Mouse (Mus musculus): ENCODE measurements at regions not wholly inside any gene's neighbourhood (a gene's known extent, or its start where the extent isn't known, plus 50 kb on each side); places are given as distances from the start of the nearest gene placed in this dataset.

DNA sequence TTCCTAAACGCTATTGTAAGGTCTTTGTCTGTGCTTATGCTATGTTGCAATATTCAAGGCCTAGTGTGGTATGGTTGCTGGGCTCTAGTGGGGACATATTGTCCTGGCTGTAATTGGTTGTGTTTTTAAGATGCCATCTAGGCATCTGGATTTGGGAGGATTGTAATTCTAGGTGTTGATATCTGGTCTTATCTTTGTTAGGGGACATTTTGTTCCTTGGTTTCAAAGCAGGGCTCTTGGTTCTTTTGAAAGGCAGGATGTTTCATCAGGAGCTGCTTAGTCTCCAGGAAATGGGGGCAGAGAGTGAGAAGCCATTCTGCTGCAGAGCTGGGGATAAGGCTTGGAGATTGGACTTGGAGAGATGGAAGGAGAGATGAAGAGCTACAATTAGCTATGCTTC is 194.7 kb upstream of the Usp24 start:
- H3K4me3 ChIP-seq: no peak overlapping the region
- no peak overlapping the region for H3K27ac ChIP-seq
- intact Hi-C loops (cut with DNase I): no loop called here
- DNase-seq: no peak
- no peak for TF ChIP-seq CTCF (IDR thresholded peaks at IDR 0.05)

GRCm38 (mm10) chr4:106123038-106123654 is 192.9 kb upstream of the Usp24 start:
- intact Hi-C loops (cut with DNase I): no loop called here
- TF ChIP-seq CTCF (IDR thresholded peaks at IDR 0.05): no peak
- peak; percentile 62 for DNase-seq
- Histone ChIP-seq H3K4me3 (no peak overlapping the region), H3K27ac (peak overlapping the region; percentile 41)

- Histone ChIP-seq H3K4me3 (no peak overlapping the region), H3K27ac (no peak overlapping the region)
- intact Hi-C loops (cut with DNase I): loop anchor here (1.0 kb wide), 1 partner anchor 97 kb away; no protein-coding TSS in a partner anchor
- no peak for DNase-seq
- TF ChIP-seq CTCF (IDR thresholded peaks at IDR 0.05): no peak
These were observed 188.8 kb upstream of the Usp24 start for GRCm38 (mm10) chr4:106127199-106127598.

DNA sequence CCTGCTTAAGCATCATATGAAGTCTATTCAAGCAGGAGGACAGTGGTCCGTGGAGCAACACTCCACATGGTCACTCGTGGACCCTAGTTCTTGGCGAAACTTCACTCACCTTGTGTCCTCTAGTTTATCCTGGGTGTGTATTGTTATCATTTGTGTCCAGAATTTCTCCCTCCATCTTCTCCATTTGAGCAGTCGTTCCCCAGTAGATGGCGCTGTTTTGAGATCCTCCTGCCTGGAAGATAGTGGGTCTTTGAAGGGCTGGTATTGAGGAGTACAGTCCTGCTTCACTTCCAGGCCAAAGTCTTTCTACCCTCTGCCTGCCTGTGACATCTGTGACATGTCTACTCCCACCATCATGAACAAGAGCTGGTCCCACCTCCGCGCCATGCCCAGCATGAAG is 188.4 kb upstream of the Usp24 start:
- intact Hi-C loops (cut with DNase I): loop anchor here (1.0 kb wide), 1 partner anchor 97 kb away; no protein-coding TSS in a partner anchor
- no peak overlapping the region for H3K27ac ChIP-seq
- DNase-seq: peak; percentile 54
- TF ChIP-seq CTCF (IDR thresholded peaks at IDR 0.05): peak; percentile 64
- no peak overlapping the region for H3K4me3 ChIP-seq

DNA sequence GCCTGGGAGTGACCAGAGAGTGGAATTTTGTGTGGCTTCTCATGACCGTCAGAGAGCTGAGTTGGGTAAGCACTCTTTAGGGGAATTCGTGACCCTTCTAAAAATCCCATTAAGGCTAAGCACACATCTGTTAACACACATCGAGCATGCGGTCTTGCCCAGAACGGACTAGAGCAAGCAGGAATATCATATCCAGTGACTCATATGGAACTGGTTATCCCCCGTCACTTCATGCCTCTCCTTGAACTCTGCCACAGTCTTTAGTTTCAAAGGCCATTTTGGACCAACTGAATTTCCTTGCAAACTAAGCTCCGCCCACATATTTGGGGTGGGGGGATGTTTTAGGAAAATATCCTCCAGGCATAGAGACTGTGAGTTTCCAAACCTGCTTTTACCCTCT is 186.7 kb upstream of the Usp24 start:
- no peak for DNase-seq
- intact Hi-C loops (cut with DNase I): no loop called here
- Histone ChIP-seq H3K27ac (no peak overlapping the region), H3K4me3 (no peak overlapping the region)
- no peak for TF ChIP-seq CTCF (IDR thresholded peaks at IDR 0.05)

DNA sequence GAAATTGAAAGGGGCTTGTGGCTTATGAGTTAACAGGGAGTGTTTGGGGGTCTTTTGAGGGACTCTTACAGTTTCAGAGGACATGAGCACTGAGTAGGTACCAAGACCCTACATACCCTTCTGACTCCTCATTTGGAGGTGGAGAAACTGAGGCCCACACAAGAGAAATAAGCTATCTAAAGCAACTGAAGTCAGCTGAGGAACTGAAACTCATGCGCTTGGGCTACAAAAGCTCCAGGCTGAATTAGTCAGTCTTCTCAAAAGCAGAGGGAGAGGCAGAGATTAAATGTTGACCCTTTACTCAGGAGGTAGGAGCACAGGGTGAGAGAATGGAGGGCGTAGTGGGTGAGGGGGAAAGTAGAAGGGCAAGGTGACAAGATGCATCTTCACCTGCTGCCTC is 186.2 kb upstream of the Usp24 start:
- no peak for TF ChIP-seq CTCF (IDR thresholded peaks at IDR 0.05)
- Histone ChIP-seq H3K27ac (no peak overlapping the region), H3K4me3 (no peak overlapping the region)
- intact Hi-C loops (cut with DNase I): no loop called here
- DNase-seq: no peak

GRCm38 (mm10) chr4:106133746-106134730 is 182.0 kb upstream of the Usp24 start:
- no peak for TF ChIP-seq CTCF (IDR thresholded peaks at IDR 0.05)
- no peak overlapping the region for H3K27ac ChIP-seq
- no peak overlapping the region for H3K4me3 ChIP-seq
- no peak for DNase-seq
- intact Hi-C loops (cut with DNase I): no loop called here

DNA sequence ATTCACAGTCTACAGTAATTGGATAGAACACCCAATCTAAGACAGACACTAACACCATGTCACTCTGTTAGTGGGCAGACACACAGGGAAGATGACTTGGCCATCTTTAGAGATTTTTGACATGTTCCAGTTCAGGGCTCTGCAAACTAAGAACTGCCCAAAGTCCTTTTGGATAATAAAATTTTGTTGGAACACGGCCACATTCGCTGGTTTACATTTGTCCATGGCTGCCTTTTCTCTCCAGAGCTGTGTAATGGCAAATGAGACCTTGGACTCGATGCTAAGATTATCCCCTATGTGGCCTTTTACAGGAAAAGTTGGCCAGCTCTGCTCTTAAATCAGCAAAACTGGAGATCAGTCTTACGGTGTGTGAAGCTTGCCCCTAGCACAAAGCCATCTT is 173.3 kb upstream of the Usp24 start:
- Histone ChIP-seq H3K27ac (no peak overlapping the region), H3K4me3 (no peak overlapping the region)
- no peak for DNase-seq
- intact Hi-C loops (cut with DNase I): no loop called here
- TF ChIP-seq CTCF (IDR thresholded peaks at IDR 0.05): no peak

GRCm38 (mm10) chr4:106144351-106145116 is 171.5 kb upstream of the Usp24 start:
- TF ChIP-seq CTCF (IDR thresholded peaks at IDR 0.05): no peak; the same call in 1 of the 2 replicates
- peak; percentile 57 for DNase-seq
- Histone ChIP-seq H3K4me3 (no peak overlapping the region), H3K27ac (peak overlapping the region; percentile 21)
- intact Hi-C loops (cut with DNase I): no loop called here

DNA sequence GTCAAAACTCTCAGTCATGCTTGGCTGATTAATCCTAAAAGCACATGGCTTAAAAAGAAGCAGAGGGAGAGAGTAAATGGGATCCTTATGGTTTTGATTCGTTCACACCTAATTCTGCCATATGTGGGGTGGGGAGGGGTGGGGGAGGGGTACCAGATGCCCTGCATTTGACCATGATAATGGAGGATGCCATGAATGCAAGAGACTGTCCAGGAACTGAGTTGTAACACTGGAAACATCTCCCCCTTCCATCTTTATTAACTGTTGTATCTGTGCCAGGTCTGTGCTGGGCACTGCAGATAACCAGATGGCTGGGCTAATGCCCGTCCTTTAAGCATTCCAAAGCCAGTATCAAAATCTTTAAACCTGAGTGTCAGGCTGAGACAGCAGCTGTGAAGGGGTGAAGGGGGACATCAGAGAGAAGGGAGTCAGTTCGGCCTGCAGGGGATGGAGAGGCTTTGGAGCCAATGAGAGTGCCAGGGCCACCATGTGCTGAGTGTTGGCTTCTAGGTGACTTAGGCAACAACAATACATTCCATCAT is 169.0 kb upstream of the Usp24 start:
- no peak for DNase-seq
- TF ChIP-seq CTCF (IDR thresholded peaks at IDR 0.05): no peak
- Histone ChIP-seq H3K4me3 (no peak overlapping the region), H3K27ac (no peak overlapping the region)
- intact Hi-C loops (cut with DNase I): no loop called here

DNA sequence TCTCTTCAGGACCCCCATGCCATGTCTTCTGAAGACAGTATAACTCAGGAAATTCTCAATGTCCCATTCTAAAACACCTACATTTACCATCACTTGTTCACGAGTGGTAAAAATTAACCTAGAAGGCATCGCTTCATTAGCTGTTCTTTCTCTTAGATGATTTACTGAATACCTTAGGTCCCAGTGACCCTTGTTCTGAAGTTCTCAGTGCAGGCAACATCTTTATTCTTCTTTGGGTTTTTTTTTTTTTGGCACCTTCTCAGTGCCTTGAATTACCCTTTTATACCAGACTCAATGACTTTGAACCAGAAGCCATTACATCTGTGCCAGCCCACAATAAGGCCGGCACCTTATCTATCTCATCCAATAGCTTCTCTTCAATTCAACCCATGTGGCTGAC is 167.1 kb upstream of the Usp24 start:
- no peak for TF ChIP-seq CTCF (IDR thresholded peaks at IDR 0.05)
- Histone ChIP-seq H3K27ac (no peak overlapping the region), H3K4me3 (no peak overlapping the region)
- intact Hi-C loops (cut with DNase I): loop anchor here (1.0 kb wide), 1 partner anchor 11 kb away; no protein-coding TSS in a partner anchor
- DNase-seq: no peak

GRCm38 (mm10) chr4:106149471-106150048 is 166.5 kb upstream of the Usp24 start:
- no peak overlapping the region for H3K27ac ChIP-seq
- no peak overlapping the region for H3K4me3 ChIP-seq
- DNase-seq: no peak
- no peak for TF ChIP-seq CTCF (IDR thresholded peaks at IDR 0.05)
- intact Hi-C loops (cut with DNase I): no loop called here

All from gastrocnemius, adult 2 months (tissue).